Mouse (Mus musculus): Measurements from ENCODE around the gene Tbx19.

DNA sequence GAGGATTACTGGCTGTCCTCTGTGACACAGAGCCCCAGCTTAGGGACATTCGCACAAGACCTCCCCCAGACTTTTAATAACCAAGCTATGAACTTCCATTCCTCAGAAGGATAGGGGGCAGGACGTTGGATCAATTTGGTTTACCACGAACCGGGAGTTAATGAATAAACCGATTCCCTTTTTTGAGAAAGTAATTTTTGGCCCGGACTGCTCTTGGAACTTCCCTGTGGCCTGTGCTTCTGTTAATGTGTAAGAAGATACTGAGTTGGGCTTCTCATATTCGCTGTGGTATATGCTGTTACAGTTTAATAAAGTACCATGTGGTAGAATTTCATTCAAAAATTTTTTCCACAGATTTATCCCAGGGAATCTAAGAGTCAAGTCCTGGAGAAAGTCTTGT, 39.5 kb downstream of the Tbx19 start:
- no peak for TF ChIP-seq CTCF (IDR thresholded peaks at IDR 0.05; ENCODE audit: low read depth, low read length)
- TF ChIP-seq POLR2A (IDR thresholded peaks at IDR 0.05; ENCODE audit: extremely low read depth, insufficient read depth, low read length) = no peak
